Mouse (Mus musculus) frontal cortex, adult 2 months (tissue): ENCODE measurements at regions not wholly inside any gene's neighbourhood (a gene's known extent, or its start where the extent isn't known, plus 50 kb on each side); places are given as distances from the start of the nearest gene placed in this dataset.

Experiments used
- DNase-seq, 2 experiments: peaks; one replicate each; pipeline ENCODE4 v3.0.0; 2022; ENCODE audit warnings: low spot score in 1 of 2; ENCODE audit errors: extremely low spot score in 1 of 2

DNA sequence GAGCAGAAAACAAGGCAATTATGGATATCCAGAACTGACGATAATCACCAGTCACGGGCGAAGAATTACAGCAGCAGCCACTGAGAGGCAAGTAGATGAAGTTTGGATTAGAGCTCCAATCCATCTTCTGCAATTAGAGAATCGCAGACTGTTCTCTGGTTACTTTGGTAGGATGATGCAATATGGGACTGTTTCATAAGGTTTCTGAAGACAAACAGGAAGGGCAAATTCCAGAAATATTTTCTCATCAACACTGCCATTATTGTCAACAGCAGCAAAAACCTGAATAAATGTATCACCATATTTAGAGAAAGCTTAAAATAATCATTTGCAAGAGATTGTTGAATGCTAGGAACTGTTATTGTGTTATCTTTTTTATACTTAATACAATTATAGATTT is 342.4 kb downstream of the Cdh11 start:
- DNase-seq, result no peak

DNA sequence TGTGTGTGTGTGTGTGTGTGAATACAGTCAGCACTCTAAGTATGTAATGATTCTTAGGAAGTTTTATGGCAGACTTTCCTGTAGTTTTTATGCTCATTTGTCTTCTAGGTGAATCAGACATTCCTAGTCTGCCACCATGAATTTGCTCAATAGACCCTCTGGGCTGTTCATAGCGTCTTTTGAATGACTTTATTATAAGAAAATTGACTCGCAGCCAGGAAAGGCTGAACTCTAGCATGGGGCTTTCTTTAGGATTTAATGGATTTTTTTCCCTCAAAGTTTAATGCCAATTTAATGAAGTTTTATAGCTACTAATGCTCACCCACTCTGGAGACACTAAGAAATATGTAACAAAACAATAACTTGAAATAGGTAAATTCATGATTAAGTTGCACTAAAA is 363.6 kb downstream of the Cdh11 start:
- no peak for DNase-seq

DNA sequence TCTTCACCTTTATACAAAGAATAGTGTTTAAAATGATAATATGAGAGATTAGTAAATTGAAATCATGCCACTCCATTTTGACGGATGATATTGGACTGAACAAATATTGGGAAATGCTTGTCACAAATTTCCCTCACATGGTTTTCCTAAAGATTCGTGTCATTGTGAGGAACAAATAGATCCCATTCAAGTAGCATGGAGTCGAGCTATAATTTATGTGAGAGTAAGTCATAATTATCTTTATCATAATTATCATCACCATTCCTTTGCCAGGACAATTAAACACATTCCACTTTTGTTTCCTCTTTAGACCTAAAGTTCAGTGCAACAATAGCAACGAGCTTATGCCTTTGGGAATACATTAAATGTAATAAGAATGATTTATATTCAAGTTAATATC is 370.5 kb downstream of the Cdh11 start:
- no peak for DNase-seq

DNA sequence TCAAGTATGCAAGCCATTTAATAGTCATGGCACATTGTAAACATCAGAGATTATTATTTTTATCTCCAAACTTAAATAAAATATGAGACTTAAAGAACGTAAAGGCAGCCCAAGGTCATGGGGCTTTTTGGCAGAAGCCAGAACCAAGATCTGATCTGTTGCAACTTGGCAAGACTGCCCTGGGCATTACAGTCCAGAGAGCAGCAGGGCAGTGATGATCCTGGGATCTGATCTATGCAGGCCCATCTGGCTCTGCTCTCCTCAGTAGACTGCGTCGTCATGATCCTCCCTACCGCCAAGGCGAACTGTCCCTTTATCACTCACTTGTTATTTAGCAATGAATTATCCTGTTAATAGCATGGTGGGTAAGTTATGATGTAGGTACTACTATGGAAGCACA is 372.0 kb downstream of the Cdh11 start:
- DNase-seq, result no peak

DNA sequence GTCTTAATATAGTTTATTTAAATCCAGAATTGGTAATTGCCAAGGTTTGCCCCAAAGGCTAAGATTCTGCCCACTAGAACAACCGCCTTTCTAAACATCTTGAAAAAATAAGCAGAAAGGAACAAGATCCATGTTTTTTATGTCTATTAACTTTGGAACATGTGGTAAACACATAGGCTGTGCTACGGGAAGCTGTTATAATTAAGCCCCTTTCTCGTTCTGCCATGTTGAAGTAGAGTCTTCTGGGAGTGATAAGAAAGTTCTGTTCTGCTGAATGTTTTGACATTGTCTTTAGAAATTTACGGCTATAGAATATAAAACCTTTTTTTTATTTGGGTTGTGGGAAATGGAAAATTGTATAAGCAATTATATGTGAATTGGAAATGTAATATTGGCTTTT is 397.9 kb downstream of the Cdh11 start:
- no peak for DNase-seq

DNA sequence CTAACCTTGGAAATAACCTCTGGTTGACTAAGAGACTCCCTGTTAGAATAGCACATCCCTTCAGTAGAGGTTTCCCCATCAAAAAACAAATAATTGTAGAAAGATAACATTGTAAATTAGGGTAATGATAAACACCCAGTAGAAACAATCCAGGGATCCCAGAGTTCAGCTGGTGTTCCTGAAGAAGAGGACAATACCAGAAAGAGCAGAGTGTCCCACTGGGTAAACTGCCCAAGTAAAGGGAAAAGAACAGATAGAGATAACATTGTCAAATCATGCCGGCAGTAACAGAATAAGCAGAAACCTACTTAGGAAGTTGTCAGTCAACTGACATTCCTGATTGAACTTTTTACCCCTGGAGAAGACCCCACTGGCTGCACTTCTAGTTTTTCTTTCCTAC is 440.1 kb downstream of the Cdh11 start:
- DNase-seq, result no peak

DNA sequence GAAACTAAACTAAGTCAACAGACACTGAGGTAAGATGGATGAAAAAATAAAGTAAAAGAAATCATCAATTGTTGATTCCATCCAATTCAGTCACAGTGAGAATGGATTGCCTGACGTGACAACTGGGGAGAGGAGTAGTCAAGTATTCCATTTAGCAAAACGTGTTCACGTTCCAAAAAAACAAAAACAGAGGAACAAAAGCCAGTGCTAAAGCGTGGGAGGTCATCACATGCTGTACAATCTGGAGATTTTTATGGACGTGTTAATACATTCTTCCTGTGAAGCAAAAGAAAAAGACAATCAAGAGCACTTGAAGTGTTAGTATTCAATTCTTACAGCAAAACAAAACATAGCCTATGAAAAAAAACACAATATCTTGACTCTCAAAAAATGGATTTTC is 452.9 kb downstream of the Cdh11 start:
- peak in 1 of 2 experiments; percentile 4 for DNase-seq

DNA sequence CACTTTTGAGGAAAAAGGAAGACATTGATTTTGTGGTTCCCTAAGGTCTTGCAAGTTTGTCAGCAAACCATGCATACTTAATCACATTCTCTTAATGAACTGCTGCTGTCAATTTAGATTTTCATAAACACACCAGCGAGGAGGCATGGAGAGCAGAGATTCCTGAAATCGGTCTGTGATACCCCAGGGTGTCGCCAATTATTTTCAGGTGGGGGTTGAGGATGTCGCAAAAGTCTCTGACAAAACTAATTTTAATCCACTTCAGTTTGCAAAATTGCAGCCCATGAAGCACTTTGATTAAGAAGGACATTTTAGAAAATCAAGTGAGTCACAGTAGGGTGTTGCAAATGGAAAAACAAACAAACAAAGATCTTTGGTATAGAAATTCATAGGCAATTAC is 454.3 kb downstream of the Cdh11 start:
- no peak for DNase-seq

DNA sequence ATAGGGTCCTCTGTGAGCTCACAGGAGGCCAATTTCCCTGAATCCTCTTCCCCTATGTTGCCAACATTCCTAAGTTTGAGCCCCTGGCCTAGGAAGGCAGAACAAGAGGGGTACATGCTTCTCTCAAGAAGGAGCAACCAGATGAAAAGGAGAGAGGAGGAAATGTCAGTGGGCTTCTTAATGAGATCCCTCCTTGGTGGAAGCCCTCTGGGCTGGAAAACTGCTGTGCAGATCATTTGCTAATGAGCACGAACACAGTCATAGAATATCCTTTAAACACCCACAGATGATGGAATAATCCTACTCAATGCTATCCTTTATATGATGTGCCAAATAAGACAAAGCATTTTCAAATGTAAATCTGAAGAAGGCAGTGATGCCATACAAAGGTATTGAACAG is 455.5 kb downstream of the Cdh11 start:
- DNase-seq, result no peak
